Mouse (Mus musculus) erythroblast, embryonic 14.5 days (primary cell): Measurements from ENCODE around the gene Lpo.

Source experiments
- GATA1 ChIP-seq: IDR thresholded peaks from 2 replicates; pipeline ENCODE4 v1.6.1; 2012; ENCODE audit warnings: low read length, inconsistent platforms, mixed read lengths
- TAL1 ChIP-seq: IDR thresholded peaks from 3 replicates; pipeline ENCODE4 v1.6.1; 2012; ENCODE audit warnings: low read length, inconsistent platforms, mixed read lengths

DNA sequence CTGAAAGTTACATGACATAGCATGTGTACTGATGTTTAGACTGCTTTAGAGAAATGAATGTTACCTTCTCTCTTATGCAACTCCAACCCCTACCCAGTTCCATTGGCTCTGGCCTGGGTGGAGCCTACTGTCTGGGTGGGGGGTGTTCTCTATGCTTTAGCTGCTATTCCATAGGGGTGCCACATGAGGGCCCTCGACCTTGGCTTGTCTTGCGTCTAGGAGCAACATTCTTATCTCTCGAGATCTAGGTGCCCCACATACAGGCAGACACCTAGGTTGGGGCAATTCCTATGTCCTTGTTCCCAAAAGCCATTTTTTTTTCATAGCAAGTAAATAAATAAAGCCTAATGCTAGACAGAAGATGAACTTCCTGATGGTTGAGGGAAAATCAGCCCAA lies 68.5 kb downstream of the Lpo start:
- TF ChIP-seq TAL1 (no peak), GATA1 (peak; percentile 86)
